Mouse (Mus musculus) midbrain, embryonic 11.5 days (tissue): ENCODE data around the gene Zfpm1. TPM values are rescaled to one million over a fixed set of nuclear protein-coding genes. Genes with fewer than 3 reads are reported as not detected.

Source experiments
- ATAC-seq: fragments of 200-750 bp; cut with Nextera tagmentation; 2 replicates; pipeline ENCODE4 v1.8.0; 2017; ENCODE audit warnings: moderate TSS enrichment, moderate library complexity; ENCODE audit not compliant: low FRiP score
- DNase-seq: peaks from one replicate; pipeline ENCODE4 v3.0.0; 2015; ENCODE audit warnings: low spot score; ENCODE audit errors: missing footprints
- H3K27ac ChIP-seq: fragments of 300-500 bp; sonication (generic); 2 replicates; pipeline ENCODE4 v1.5.1; 2014; ENCODE audit warnings: low read depth, low read length
- H3K27me3 ChIP-seq: fragments of 300-500 bp; sonication (generic); 2 replicates; pipeline ENCODE4 v1.6.1; 2014; ENCODE audit warnings: mild to moderate bottlenecking, low read length, moderate library complexity, mixed read lengths; ENCODE audit not compliant: control insufficient read depth, insufficient read depth
- H3K36me3 ChIP-seq: fragments of 300-500 bp; sonication (generic); 2 replicates; pipeline ENCODE4 v1.6.1; 2014; ENCODE audit warnings: mild to moderate bottlenecking, low read length, moderate library complexity, mixed read lengths; ENCODE audit not compliant: control insufficient read depth, insufficient read depth
- H3K4me1 ChIP-seq: fragments of 300-500 bp; sonication (generic); 2 replicates; pipeline ENCODE4 v1.6.1; 2014; ENCODE audit warnings: low read length; ENCODE audit not compliant: control insufficient read depth, insufficient read depth
- H3K4me2 ChIP-seq: fragments of 300-500 bp; sonication (generic); 2 replicates; pipeline ENCODE4 v1.6.1; 2014; ENCODE audit warnings: mild to moderate bottlenecking, moderate library complexity
- H3K4me3 ChIP-seq: fragments of 300-500 bp; sonication (generic); 2 replicates; pipeline ENCODE4 v1.5.1; 2014; ENCODE audit warnings: low read depth, low read length
- H3K9ac ChIP-seq: fragments of 300-500 bp; sonication (generic); 2 replicates; pipeline ENCODE4 v1.6.1; 2014; ENCODE audit warnings: low read length
- H3K9me3 ChIP-seq: fragments of 300-500 bp; sonication (generic); 2 replicates; pipeline ENCODE4 v1.6.1; 2016; ENCODE audit warnings: low read length; ENCODE audit not compliant: control insufficient read depth
- WGBS: fragments of 180-500 bp; shearing (Covaris S2); extraction: QIAGEN DNeasy Blood & Tissue Kit; methylation state at CpG from one replicate; pipeline ENCODE4 v1.1.7; 2014; 5-methylcytosine and 5-hydroxymethylcytosine counted together
- polyA plus RNA-seq: library from polyadenylated mRNA; unstranded; fragments of >200 nt; fragmentation: Nextera tagmentation; extraction: Ambion mirVana; gene quantifications from 2 replicates; pipeline ENCODE4 v1.2.1, GENCODE M21; 2014

The Zfpm1 gene
- polyA plus RNA-seq, 1 experiment from 2014 or later = 1.8 TPM

DNA sequence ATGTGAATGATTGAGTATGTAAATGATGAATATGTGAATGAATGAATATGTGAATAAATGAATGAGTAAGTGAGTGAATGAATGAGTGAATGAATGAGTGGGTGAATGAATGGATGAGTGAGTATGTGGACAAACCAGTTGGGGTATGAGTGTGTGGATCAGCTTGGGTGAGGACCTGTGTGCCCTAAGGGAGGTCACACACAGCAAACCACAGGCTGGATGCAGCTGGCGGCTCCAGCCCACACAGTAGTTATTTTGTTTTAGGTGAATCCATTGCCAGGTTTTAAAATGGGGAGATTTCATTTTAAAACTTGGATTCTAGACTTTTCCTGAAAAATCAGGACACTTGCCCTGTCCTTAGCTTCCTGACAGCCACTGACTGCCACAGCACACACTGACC is 30.2 kb upstream of the Zfpm1 start:
- Histone ChIP-seq H3K36me3 (no peaks in the 10 kb centered on the region), H3K4me1 (no peaks in the 10 kb centered on the region), H3K9me3 (no peaks in the 10 kb centered on the region), H3K27ac (no peak overlapping the region), H3K4me2 (no peak overlapping the region), H3K4me3 (no peak overlapping the region), H3K27me3 (no peaks in the 10 kb centered on the region), H3K9ac (no peak overlapping the region)
- ATAC-seq (no peak), DNase-seq (peak; percentile 26)
- WGBS = 86% methylated on average over 1 of the region's 1 CpGs

DNA sequence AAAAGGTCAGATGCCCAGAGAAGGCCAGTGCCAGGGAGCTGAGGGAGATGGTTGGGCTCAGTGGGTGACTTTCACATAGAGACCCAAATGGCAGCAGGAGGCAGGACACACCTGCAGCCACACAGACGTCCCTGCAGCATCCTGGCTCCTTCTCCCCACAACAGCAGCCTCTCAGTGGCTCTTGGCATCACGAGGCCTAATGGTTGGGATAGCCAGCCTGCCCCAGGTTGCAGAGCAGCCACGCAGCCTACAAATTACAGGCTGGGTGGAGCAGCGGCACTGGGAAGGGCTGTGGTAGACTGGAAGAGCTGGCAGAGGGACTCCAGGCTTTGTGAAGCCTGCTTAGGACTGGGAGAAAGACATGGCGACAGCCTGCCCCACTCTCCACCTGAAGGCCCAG is 29.6 kb upstream of the Zfpm1 start:
- H3K27me3 ChIP-seq = no peaks in the 10 kb centered on the region
- H3K9ac ChIP-seq = no peak overlapping the region
- no peak overlapping the region for H3K4me2 ChIP-seq
- H3K36me3 ChIP-seq = no peaks in the 10 kb centered on the region
- H3K9me3 ChIP-seq = no peaks in the 10 kb centered on the region
- 68% methylated on average over 5 of the region's 5 CpGs for WGBS
- no peak overlapping the region for H3K27ac ChIP-seq
- no peak for ATAC-seq
- no peaks in the 10 kb centered on the region for H3K4me1 ChIP-seq
- H3K4me3 ChIP-seq = no peak overlapping the region
- DNase-seq = peak; percentile 4

DNA sequence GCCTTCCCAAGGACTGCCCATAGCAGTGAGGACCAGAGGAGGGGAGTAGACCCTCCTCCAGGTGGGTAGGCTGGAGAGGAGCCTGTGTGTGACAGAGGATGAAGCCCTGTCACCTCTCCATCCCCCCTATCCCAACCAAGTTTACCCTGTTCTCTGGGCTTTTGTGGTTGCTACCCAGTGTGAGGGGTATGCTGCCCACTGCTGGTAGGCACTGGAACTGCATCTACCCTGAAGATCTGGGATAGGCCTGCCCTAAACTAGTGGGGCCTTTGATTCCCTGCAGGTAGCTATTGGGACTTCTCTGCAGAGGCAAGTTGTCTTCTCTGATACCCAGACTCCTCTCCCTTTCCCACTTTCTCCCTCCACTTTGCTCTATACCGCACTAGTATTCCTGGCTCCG is 22.6 kb upstream of the Zfpm1 start:
- 0 out of 2 replicates have a peak, but pooled peaks have one; percentile 24 for ATAC-seq
- Histone ChIP-seq H3K4me1 (no peaks in the 10 kb centered on the region), H3K27me3 (no peaks in the 10 kb centered on the region), H3K4me2 (no peak overlapping the region), H3K4me3 (no peak overlapping the region), H3K27ac (no peak overlapping the region), H3K9ac (no peak overlapping the region), H3K9me3 (no peaks in the 10 kb centered on the region), H3K36me3 (no peaks in the 10 kb centered on the region)
- 60% methylated on average over 2 of the region's 2 CpGs for WGBS
- DNase-seq = peak; percentile 97

DNA sequence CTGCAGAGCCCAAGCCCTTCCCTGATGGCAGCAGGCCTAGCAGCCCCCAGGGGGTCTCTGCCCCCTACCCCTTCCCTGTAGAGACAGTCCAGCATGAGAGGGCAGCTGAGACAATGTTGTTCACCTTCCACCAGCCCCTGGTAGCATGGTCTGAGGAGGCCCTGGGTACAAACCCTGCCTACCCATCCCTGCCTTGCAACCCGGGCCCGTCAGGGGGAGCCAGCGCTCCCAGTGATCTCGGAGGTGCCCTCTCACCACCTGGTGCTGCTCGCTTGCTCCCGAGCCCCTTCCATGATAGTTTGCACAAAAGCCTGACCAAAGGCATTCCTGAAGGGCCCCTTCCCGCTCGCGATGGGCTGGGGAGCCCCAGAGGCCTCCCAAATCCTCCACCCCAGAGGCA is 21.2 kb upstream of the Zfpm1 start:
- ATAC-seq (no peak), DNase-seq (peak; percentile 75)
- H3K9me3 ChIP-seq = no peaks in the 10 kb centered on the region
- no peak overlapping the region for H3K27ac ChIP-seq
- H3K4me3 ChIP-seq = no peak overlapping the region
- H3K9ac ChIP-seq = no peak overlapping the region
- no peaks in the 10 kb centered on the region for H3K27me3 ChIP-seq
- H3K36me3 ChIP-seq = no peaks in the 10 kb centered on the region
- WGBS = 42% methylated on average over 9 of the region's 9 CpGs
- no peak overlapping the region for H3K4me2 ChIP-seq
- no peaks in the 10 kb centered on the region for H3K4me1 ChIP-seq

DNA sequence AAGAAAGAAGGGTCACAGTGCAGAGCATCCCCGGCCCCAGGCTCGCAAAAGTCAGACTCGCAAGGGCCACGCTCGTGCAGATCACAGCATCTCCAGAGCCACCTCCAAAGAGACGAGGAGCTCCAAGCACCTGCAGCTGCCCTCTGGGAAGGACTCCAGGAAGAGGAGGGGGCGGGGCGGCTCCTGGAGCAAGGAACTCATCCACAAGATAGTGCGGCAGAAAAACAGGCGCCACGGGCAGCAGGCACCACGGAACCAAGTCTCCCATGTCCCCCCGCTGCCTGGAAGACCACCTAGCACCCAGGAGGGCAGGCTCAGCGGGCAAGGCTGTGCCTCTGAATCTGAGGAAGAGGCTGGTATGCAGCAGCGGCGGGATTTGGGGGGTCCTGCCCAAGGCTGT is 19.1 kb upstream of the Zfpm1 start:
- ATAC-seq (no peak), DNase-seq (peak; percentile 26)
- Histone ChIP-seq H3K36me3 (no peaks in the 10 kb centered on the region), H3K27ac (no peak overlapping the region), H3K4me1 (no peaks in the 10 kb centered on the region; the same call in 1 of the 2 replicates), H3K9ac (no peak overlapping the region), H3K4me3 (no peak overlapping the region), H3K4me2 (no peak overlapping the region), H3K27me3 (no peaks in the 10 kb centered on the region; the same call in 1 of the 2 replicates), H3K9me3 (no peaks in the 10 kb centered on the region)
- 78% methylated on average over 16 of the region's 16 CpGs for WGBS

DNA sequence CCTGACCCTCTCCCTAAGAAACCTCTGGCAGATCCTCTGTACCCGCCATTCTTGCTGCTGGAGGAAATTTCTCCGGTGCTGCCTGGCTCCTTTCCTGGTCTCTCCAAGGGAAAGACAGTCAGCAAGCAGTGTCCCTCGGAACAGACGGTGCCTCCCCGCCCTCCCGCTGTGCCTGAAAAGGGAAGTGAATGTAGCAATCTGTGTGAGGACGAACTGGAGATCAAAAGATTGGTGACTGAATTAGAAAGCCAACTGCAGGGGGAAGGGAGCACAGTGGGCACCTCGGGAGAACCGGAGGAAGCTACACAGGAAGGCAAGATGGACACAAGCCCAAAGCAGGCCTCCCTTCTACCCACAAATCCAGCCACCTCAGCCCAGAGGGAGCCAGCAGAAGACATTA is 17.7 kb upstream of the Zfpm1 start:
- Histone ChIP-seq H3K4me2 (no peak overlapping the region), H3K36me3 (no peaks in the 10 kb centered on the region), H3K27ac (no peak overlapping the region), H3K4me3 (no peak overlapping the region), H3K4me1 (no peaks in the 10 kb centered on the region; the same call in 1 of the 2 replicates), H3K27me3 (no peaks in the 10 kb centered on the region; the same call in 1 of the 2 replicates), H3K9me3 (no peaks in the 10 kb centered on the region), H3K9ac (no peak overlapping the region)
- no peak for ATAC-seq
- 35% methylated on average over 9 of the region's 9 CpGs for WGBS
- peak; percentile 83 for DNase-seq

DNA sequence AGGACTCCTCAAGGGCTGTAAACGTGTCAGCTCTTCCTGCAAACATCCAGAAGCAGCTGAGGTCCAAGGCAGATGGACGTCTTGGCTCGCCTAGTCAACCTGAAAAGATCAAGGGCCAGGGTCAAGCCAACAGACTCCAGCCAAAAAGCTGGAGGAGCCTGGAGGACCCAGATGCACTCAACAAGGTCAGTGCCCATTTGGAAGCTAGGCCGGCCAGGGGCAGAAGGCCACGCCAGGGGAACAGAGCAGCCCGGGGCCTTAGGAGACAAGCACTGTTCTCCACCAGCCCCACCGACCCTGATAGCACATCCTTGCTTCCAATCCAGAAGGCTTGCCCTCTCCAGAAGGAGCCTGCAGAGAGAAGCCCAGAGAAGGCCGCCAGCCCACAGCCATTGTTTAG is 16.4 kb upstream of the Zfpm1 start:
- Histone ChIP-seq H3K9ac (no peak overlapping the region), H3K4me2 (no peak overlapping the region), H3K36me3 (no peaks in the 10 kb centered on the region), H3K4me3 (no peak overlapping the region), H3K9me3 (no peaks in the 10 kb centered on the region), H3K4me1 (no peaks in the 10 kb centered on the region; the same call in 1 of the 2 replicates), H3K27me3 (peaks cover 6% of the 10 kb centered on the region; the same call in 1 of the 2 replicates), H3K27ac (no peak overlapping the region)
- WGBS = 86% methylated on average over 8 of the region's 8 CpGs
- no peak for ATAC-seq
- no peak for DNase-seq

DNA sequence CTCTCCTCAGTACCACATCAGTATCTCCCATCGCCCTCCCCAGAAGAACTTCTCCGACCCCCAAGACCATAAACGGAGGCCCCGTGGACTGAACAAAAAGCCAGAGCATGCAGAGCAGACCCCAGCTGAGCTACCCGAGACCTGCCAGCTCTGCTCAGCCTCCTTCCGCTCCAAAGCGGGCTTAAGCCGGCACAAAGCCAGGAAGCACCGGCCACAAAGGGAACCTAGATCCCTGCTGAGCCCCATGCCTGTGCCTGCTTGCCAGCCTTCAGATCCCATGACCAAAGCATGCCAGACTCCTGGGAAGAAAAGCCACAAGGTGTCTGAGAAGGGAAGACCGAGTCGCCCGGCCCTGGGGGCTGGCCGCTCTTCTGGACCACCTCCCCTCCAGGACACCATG is 15.1 kb upstream of the Zfpm1 start:
- no peaks in the 10 kb centered on the region; the same call in 1 of the 2 replicates for H3K4me1 ChIP-seq
- 29% methylated on average over 13 of the region's 13 CpGs for WGBS
- no peak overlapping the region for H3K27ac ChIP-seq
- DNase-seq (no peak), ATAC-seq (no peak)
- H3K36me3 ChIP-seq = no peaks in the 10 kb centered on the region
- H3K4me3 ChIP-seq = no peak overlapping the region
- no peaks in the 10 kb centered on the region for H3K9me3 ChIP-seq
- peaks cover 6% of the 10 kb centered on the region; the same call in 1 of the 2 replicates for H3K27me3 ChIP-seq
- no peak overlapping the region for H3K9ac ChIP-seq
- no peak overlapping the region for H3K4me2 ChIP-seq

DNA sequence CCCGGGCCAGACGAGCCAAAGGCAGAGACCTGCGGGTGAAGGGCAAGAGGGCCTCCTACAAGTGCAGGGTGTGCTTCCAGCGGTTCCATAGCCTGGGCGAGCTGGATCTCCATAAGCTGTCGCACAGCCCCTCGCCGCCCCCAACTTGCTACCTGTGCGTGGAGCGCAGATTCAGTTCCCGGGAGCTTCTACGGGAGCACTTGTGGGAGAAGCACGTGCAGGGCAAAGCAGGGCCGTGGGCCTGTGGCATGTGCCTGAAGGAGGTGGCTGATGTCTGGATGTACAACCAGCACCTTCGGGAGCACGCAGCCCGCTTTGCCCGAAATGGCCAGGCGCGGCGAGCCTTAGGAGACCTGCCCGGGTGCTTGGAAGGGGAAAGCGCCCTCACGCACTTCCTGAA is 13.1 kb upstream of the Zfpm1 start:
- no peak for ATAC-seq

More for the DNA sequence above, 13.1 kb upstream of the Zfpm1 start:
- Histone ChIP-seq H3K36me3 (no peaks in the 10 kb centered on the region), H3K4me1 (no peaks in the 10 kb centered on the region; the same call in 1 of the 2 replicates), H3K27ac (no peak overlapping the region), H3K9ac (peak overlapping the region; percentile 58), H3K4me2 (peak overlapping the region; percentile 65), H3K27me3 (peaks cover 6% of the 10 kb centered on the region; the same call in 1 of the 2 replicates), H3K4me3 (peak overlapping the region; percentile 37), H3K9me3 (no peaks in the 10 kb centered on the region)
- 54% methylated on average over 24 of the region's 24 CpGs for WGBS
- no peak for DNase-seq
